Mouse (Mus musculus): ENCODE measurements around the gene Minos1. TPM values are rescaled to one million over a fixed set of nuclear protein-coding genes. Genes with fewer than 3 reads are reported as not detected.

Minos1 gene
- total RNA-seq, 2 experiments from 2014 or later: 304 to 430 TPM

DNA sequence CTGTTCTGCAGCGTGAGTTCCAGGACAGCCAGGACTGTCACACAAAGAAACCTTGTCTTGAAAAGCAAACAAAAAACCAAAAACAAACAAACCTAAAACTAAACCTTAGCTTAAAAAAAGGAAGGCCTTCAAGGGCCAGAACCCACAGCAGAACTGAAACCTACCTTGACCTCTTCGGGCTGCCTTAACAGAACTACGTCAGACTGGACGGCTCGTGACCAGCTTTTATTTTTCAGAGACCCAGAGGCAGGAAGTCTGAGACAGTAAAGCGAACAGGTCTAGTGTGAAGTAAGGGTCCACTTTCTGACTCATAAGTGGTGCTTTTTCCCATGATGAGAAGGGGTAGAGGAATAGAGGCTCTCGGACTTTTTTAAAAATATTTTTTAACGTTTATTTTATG, 35.3 kb upstream of the Minos1 start:
- no peak overlapping the region for H3K27ac ChIP-seq
- H3K4me3 ChIP-seq: no peak overlapping the region
- no peak for TF ChIP-seq CTCF (IDR thresholded peaks at IDR 0.05)
- intact Hi-C loops (cut with DNase I): no loop called here
- no peak for DNase-seq

DNA sequence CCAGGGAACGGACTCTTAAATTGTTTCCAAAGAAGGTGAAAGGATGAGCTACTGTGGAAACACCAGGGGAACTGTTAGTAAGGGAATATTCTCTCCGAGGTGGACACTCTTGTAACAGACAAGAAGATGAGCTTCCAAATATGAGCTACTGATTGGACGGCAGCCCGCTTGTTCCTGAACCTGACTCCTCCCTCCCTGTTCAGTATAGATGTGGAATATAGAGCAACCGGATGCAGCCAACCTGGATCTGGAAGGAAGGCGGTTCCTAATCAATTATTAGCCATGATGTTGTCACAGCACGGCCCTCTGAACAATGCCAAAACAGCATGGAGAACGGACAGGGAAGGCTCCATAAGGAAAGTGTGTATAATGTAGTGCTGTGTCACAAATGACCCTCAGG, 34.3 kb upstream of the Minos1 start:
- Histone ChIP-seq H3K4me3 (no peak overlapping the region), H3K27ac (no peak overlapping the region)
- intact Hi-C loops (cut with DNase I): no loop called here
- TF ChIP-seq CTCF (IDR thresholded peaks at IDR 0.05): no peak
- no peak for DNase-seq

GRCm38 (mm10) chr4:139164082-139164481, 33.2 kb upstream of the Minos1 start:
- no peak overlapping the region for H3K4me3 ChIP-seq
- no peak overlapping the region for H3K27ac ChIP-seq
- TF ChIP-seq CTCF (IDR thresholded peaks at IDR 0.05): no peak
- intact Hi-C loops (cut with DNase I): no loop called here
- DNase-seq: no peak

DNA sequence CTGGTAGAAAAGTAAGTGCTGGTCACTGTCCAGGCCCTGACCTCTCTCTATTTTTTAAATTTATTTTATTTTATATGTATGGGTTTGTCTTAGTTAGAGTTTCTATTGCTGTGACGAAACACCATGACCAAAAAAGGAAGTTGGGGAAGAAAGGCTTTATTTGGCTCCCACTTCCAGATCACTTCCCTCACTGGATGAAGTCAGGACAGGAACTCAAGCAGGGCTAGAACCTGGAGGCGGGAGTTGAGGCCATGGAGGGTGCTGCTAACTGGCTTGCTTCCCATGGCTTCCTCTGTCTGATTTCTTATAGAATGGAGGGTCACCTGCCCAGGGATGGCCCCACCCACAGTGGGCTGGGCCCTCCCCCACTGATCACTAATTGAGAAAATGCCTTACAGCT, 30.2 kb upstream of the Minos1 start:
- no peak for TF ChIP-seq CTCF (IDR thresholded peaks at IDR 0.05)
- H3K4me3 ChIP-seq: no peak overlapping the region
- DNase-seq: no peak
- no peak overlapping the region for H3K27ac ChIP-seq
- intact Hi-C loops (cut with DNase I): no loop called here

DNA sequence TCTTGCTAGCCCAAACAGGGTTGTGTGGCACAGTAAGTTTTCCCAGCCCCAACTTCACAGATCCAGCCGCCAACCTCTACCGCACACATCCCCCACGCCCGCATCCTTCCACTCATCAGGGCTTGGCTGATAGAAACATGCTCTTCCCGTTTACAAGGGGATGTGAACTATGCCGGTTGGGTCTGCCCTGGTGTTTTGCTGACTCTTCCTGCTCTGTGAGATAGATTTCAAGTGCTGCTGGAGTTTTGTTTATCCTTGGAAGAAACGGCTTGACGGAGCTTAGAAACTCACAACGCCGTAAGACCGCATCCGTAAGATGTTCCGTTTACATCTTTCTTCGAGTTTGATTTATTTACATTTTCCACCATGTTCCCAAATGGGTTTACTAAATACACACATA, 27.4 kb upstream of the Minos1 start:
- TF ChIP-seq CTCF (IDR thresholded peaks at IDR 0.05): no peak
- intact Hi-C loops (cut with DNase I): no loop called here

GRCm38 (mm10) chr4:139156538-139156937, 25.6 kb upstream of the Minos1 start:
- no peak for DNase-seq
- intact Hi-C loops (cut with DNase I): no loop called here

More for the DNA sequence above, 27.4 kb upstream of the Minos1 start:
- Histone ChIP-seq H3K27ac (no peak overlapping the region), H3K4me3 (no peak overlapping the region)
- no peak for DNase-seq

DNA sequence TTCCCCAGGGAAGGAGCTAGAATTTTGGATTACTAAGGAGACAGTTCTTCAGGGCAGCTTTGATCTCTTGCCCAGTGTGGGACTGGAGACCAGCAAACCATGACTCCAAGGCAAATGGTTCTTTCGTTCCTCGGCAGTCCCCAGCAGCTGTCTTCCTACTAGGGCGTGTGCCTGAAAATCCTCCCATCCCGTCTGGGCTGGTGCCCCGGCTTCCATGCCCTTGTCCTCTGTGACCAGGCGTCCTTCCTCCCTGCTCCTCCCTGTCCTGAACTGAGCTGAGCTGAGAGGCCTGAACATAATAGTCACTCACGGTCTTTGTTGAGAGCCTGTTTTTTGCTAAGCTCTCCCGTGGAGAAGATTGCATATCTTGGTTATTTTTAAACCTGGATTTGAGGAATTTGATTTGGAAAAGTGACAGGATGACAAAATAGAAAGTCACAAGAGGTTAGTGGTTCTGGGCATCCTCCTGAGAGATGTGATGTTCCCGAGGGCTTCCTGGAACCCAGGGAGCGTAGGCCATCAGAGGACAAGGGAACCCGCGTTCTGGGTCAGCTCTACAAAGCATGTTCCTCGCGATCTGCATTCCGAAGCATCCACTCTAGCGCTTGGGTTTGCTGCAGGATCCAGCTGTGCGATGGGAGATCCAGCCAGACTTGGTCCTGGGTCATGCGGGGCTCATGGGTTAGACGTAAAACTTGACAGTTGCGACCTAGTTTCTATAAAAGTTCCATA, 23.8 kb upstream of the Minos1 start:
- Histone ChIP-seq H3K27ac (peak overlapping the region; percentile 80), H3K4me3 (peak overlapping the region; percentile 37)
- intact Hi-C loops (cut with DNase I): no loop called here
- TF ChIP-seq CTCF (IDR thresholded peaks at IDR 0.05): no peak
- DNase-seq: peak; percentile 78

More at GRCm38 (mm10) chr4:139156538-139156937, 25.6 kb upstream of the Minos1 start:
- H3K4me3 ChIP-seq: no peak overlapping the region
- no peak for TF ChIP-seq CTCF (IDR thresholded peaks at IDR 0.05)
- no peak overlapping the region for H3K27ac ChIP-seq

GRCm38 (mm10) chr4:139151370-139151769, 20.5 kb upstream of the Minos1 start:
- no peak overlapping the region for H3K27ac ChIP-seq
- no peak for DNase-seq
- no peak overlapping the region for H3K4me3 ChIP-seq
- TF ChIP-seq CTCF (IDR thresholded peaks at IDR 0.05): peak; percentile 42
- intact Hi-C loops (cut with DNase I): no loop called here

DNA sequence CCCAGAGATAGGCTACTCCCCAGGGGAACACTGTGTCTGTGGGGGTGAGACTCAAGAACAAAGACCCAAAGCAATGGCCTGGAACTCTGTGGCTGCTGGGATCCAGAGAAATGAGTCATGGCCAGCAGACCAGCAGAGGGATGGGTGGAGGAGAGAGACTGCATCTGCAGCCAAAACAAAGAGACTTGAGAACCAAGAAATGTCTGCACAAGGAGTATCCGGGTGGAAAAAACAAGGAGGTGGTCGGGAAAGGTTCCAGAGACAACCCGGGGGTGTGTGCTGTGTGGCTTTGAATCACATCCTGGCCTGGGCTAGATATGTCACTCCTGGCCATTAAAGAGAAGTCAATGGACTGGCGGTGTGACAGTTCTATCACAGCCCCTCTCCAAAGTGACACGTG, 15.8 kb upstream of the Minos1 start:
- H3K27ac ChIP-seq: peak overlapping the region; percentile 61
- DNase-seq: peak; percentile 76
- TF ChIP-seq CTCF (IDR thresholded peaks at IDR 0.05): no peak
- no peak overlapping the region for H3K4me3 ChIP-seq
- intact Hi-C loops (cut with DNase I): no loop called here

- Histone ChIP-seq H3K27ac (no peak overlapping the region), H3K4me3 (no peak overlapping the region)
- TF ChIP-seq CTCF (IDR thresholded peaks at IDR 0.05): peak; percentile 46
- intact Hi-C loops (cut with DNase I): no loop called here
- no peak for DNase-seq
Measured at GRCm38 (mm10) chr4:139145156-139145555, 14.2 kb upstream of the Minos1 start.

DNA sequence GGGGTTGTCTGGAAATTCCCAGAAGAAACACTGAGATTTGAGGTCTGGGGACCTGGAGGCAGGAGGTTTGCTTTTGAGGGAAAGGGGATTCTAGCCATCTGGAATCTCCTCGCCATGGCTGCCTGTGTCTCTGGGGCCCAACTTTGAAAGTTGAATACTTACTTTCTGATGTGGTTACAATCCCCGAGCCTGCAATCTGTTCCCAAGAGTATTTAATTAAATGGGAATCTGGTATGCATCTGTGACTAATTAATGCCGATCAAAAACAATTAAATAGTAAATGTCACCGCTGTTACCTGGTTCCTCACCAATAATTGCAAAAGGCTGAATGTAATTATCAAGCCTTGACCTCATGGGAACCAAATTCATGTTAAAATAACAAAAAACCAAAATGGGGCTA, 13.7 kb upstream of the Minos1 start:
- TF ChIP-seq CTCF (IDR thresholded peaks at IDR 0.05): no peak
- H3K4me3 ChIP-seq: no peak overlapping the region
- intact Hi-C loops (cut with DNase I): no loop called here
- H3K27ac ChIP-seq: no peak overlapping the region
- DNase-seq: no peak

DNA sequence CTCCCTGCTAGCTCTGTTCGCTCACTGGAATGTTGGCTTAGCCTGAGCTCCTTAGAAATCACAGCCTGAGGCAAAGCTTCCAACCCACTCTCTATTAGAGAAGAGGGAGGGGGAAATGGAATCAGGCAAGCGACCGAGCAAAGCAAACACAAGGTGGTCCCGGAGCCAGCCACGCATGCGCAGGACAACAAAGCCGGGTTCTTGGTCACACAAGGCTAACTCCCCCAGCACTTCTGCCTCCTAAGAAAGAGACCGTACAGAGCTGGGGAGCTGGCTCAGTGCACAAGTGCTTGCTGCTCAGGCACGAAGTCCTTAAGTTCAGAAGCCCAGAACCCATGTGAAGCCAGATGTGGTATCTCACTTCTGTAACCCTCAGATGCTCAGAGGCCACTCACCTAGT, 12.1 kb upstream of the Minos1 start:
- no peak for TF ChIP-seq CTCF (IDR thresholded peaks at IDR 0.05)
- Histone ChIP-seq H3K4me3 (peak overlapping the region; percentile 1; the same call in 1 of the 2 replicates), H3K27ac (peak overlapping the region; percentile 24; the same call in 1 of the 2 replicates)
- intact Hi-C loops (cut with DNase I): no loop called here
- DNase-seq: no peak

DNA sequence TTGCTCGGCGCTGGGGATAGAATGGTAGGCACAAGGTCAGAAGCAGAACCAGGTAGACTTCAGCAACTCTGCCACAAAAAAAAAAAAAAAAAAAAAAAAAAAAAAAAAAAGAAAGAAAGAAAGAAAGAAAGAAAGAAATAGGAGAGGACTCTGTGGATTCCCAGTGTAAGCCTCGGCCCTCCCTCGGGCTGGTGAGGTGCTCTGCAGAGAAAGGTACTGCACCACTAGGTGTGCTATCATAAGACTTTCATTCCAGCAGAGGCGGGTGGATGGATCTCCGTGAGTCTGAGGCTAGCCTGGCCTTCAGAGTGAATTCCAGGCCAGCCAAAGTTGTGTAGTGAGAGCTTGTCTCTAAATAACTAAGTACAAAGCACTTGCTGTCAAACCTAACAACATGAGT, 10.9 kb upstream of the Minos1 start:
- Histone ChIP-seq H3K27ac (no peak overlapping the region), H3K4me3 (no peak overlapping the region)
- DNase-seq: no peak
- intact Hi-C loops (cut with DNase I): no loop called here
- TF ChIP-seq CTCF (IDR thresholded peaks at IDR 0.05): no peak

DNA sequence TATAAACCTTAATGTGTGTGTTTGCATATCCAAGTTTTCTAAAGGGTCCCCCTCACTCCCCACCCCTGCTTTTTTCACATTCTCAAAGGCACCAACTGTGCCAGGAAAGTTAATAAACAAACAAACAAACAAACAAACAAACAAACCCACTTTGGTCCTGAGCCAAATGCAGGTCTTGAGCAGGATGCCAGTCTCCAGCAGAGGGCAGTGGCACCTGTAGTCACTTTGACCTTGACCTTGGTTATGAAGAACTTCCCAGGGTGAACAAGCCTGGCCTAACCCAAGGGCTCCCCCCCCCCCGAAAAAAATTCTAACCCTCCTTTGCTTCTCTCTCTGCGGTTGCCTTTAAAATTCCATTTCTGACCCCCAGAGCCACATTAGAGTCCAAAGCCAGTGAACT, 9.4 kb upstream of the Minos1 start:
- Histone ChIP-seq H3K27ac (no peak overlapping the region), H3K4me3 (no peak overlapping the region)
- peak; percentile 37 for TF ChIP-seq CTCF (IDR thresholded peaks at IDR 0.05)
- intact Hi-C loops (cut with DNase I): no loop called here
- no peak for DNase-seq
